Mouse (Mus musculus) ES-Bruce4 (cell line): ENCODE measurements at regions not wholly inside any gene's neighbourhood (a gene's known extent, or its start where the extent isn't known, plus 50 kb on each side); places are given as distances from the start of the nearest gene placed in this dataset.

Experiments used
- CTCF ChIP-seq: IDR thresholded peaks from one replicate; pipeline ENCODE4 v1.8.1; 2011; ENCODE audit warnings: low read depth, low read length
- POLR2A ChIP-seq: IDR thresholded peaks from one replicate; pipeline ENCODE4 v1.8.1; 2011; ENCODE audit warnings: low read length; ENCODE audit not compliant: insufficient read depth

GRCm38 (mm10) chr3:21861636-21861970 is 214.8 kb upstream of the Tbl1xr1 start:
- no peak for TF ChIP-seq POLR2A
- no peak for TF ChIP-seq CTCF
